Mouse (Mus musculus) spleen, adult 2 months (tissue): ENCODE results near the gene Pde11a. TPM values are rescaled to one million over a fixed set of nuclear protein-coding genes. Genes with fewer than 3 reads are reported as not detected.

Experiments
- DNase-seq, 2 experiments: peaks; one replicate each; pipeline versions ENCODE4 v3.0.0 to v3.0.0-alpha.2; 2012 to 2021; ENCODE audit warnings: low spot score in 2 of 2, low read depth in 1 of 2
- H3K27ac ChIP-seq: fragments of 200-500 bp; 2 replicates; pipeline ENCODE4 v1.5.1; 2012; ENCODE audit warnings: low read length, inconsistent platforms; ENCODE audit not compliant: insufficient read depth
- H3K27me3 ChIP-seq: fragments of 200-500 bp; 2 replicates; pipeline ENCODE4 v1.6.1; 2012; ENCODE audit warnings: mild to moderate bottlenecking, moderate library complexity, low read length, inconsistent platforms; ENCODE audit not compliant: control insufficient read depth, insufficient read depth
- H3K36me3 ChIP-seq: fragments of 200-500 bp; 2 replicates; pipeline ENCODE4 v1.6.1; 2012; ENCODE audit warnings: mild to moderate bottlenecking, low read length, inconsistent platforms; ENCODE audit not compliant: control insufficient read depth, insufficient read depth
- H3K4me1 ChIP-seq: fragments of 200-500 bp; 2 replicates; pipeline ENCODE4 v1.6.1; 2011; ENCODE audit warnings: inconsistent platforms; ENCODE audit not compliant: control insufficient read depth, insufficient read depth, insufficient read length
- H3K4me3 ChIP-seq: fragments of 200-500 bp; 2 replicates; pipeline ENCODE4 v1.5.1; 2011; ENCODE audit warnings: mild to moderate bottlenecking, inconsistent platforms; ENCODE audit not compliant: insufficient read depth, insufficient read length; ENCODE audit errors: extremely low read depth
- CTCF ChIP-seq: fragments of 200-500 bp; IDR thresholded peaks from 2 replicates; pipeline ENCODE4 v1.5.1; 2011; ENCODE audit warnings: mild to moderate bottlenecking, inconsistent platforms; ENCODE audit not compliant: insufficient read depth, insufficient read length, insufficient replicate concordance; ENCODE audit errors: extremely low read depth
- POLR2A ChIP-seq: fragments of 200-500 bp; IDR thresholded peaks from 2 replicates; pipeline ENCODE4 v1.6.1; 2011; ENCODE audit warnings: low read depth, low read length, inconsistent platforms
- WGBS: fragments of 180-500 bp; shearing (Covaris S2); methylation state at CpG from one replicate; pipeline ENCODE4 v1.1.7; 2018; 5-methylcytosine and 5-hydroxymethylcytosine counted together
- polyA plus RNA-seq: library from polyadenylated mRNA; depleted of rRNA; stranded (reverse); fragments of >200 nt; gene quantifications from 2 replicates; pipeline ENCODE4 v1.2.3, GENCODE M21; 2012

Gene Pde11a
- polyA plus RNA-seq, 1 experiment = 0.26 TPM

DNA sequence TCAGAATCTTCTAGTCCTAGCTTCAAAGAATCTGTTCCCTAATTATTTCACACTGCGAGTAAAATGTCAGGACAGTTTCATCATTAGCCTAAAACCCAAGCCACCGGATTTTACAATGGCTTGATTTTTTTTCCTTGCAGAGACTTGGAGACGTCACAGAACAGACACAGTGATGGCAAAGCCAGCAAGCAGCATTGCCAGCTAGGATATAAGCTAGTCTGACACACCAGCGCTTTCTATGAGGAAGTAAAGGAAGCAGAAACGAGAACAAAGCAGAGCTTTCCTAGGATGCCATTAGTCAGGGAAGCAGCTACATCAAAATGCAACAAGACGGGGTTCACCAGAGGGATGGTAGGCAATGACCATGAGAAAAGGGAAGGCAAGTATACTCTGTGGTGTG is 9.3 kb upstream of the Pde11a start:
- no peak for DNase-seq
- Histone ChIP-seq H3K36me3 (no peaks in the 10 kb centered on the region), H3K27me3 (no peaks in the 10 kb centered on the region), H3K27ac (no peak overlapping the region), H3K4me3 (no peak overlapping the region), H3K4me1 (no peaks in the 10 kb centered on the region)
- no peak for TF ChIP-seq POLR2A
- no peak for TF ChIP-seq CTCF
- 73% methylated on average over 6 of the region's 6 CpGs for WGBS

DNA sequence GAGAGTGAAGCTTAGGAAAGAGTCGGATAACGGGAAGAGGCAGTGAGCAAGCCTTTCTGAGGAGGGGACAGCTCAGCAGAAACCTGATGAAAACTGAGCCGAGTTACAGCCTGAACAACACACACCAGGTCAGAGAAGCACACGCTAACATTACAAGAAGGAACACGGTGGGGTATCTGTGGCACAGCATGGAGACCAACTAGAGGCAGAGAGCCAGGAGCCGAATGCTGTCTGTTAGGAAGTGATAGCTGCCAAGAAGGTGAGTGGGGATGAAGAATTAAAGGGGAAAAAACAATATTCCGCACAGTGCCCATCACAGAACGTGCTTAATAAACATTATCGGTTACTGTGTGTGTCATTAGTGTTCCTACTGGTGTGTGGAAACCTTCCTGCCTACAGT is 3.6 kb upstream of the Pde11a start:
- WGBS = 90% methylated on average over 9 of the region's 9 CpGs
- Histone ChIP-seq H3K27me3 (peaks cover 5% of the 10 kb centered on the region; the same call in 1 of the 2 replicates), H3K4me1 (no peaks in the 10 kb centered on the region; the same call in 1 of the 2 replicates), H3K4me3 (no peak overlapping the region), H3K36me3 (no peaks in the 10 kb centered on the region), H3K27ac (no peak overlapping the region)
- no peak for DNase-seq
- TF ChIP-seq POLR2A = no peak

DNA sequence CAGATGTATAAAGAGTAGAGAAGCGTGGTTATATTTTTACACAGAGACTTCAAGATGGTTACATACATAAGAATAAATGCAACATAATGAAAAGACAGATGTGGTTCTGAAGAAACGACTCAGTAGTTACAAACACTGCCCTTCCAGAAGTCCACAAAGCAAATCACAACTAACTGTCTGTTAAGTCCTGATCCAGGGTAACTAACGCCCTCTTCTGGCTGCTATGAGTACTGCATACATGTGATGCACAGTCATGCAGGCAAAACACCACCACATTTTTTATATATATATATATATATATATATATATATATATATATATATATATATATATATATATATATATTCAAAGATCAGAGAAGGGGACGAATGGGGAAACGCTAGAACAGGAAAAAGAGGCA is 4.0 kb downstream of the Pde11a start:
- DNase-seq = no peak
- Histone ChIP-seq H3K36me3 (no peaks in the 10 kb centered on the region), H3K27ac (no peak overlapping the region), H3K4me1 (no peaks in the 10 kb centered on the region; the same call in 1 of the 2 replicates), H3K4me3 (no peak overlapping the region), H3K27me3 (peaks cover 5% of the 10 kb centered on the region; the same call in 1 of the 2 replicates)
- 79% methylated on average over 5 of the region's 5 CpGs for WGBS
- TF ChIP-seq POLR2A (no peak), CTCF (no peak)

DNA sequence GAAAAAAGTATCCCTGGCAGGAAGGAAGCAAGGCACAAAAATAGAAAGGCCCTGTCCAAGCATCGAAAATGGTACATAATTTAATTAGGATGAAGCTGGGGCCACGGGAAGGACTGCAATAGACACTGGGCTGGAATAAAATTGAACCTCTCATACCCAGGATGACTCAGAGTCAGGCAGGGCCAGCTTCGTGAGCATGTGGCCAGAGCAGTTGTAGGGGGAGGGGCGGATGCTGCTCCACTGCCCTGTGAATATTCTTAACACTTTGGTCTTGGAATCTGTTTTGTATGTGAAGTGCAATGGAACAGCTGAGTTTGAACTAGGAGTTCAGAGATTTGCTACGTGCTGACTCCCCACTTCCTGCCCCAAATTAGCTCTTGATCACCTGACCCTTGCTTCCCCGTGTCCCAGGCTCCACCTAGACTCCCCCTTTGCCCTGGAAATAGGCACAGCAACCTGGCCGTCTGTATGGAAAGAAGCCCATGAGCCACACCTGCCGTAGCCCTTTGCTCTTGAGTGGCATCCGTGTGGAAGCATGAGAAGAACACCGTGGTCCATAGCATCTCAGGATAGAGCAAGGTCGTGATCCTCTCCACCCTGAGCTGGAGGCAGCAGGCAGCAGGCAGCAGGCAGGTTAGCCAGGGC is 6.3 kb downstream of the Pde11a start:
- no peak overlapping the region for H3K4me3 ChIP-seq
- TF ChIP-seq POLR2A (no peak), CTCF (no peak)
- WGBS = 64% methylated on average over 11 of the region's 11 CpGs
- H3K4me1 ChIP-seq = no peaks in the 10 kb centered on the region
- no peaks in the 10 kb centered on the region for H3K36me3 ChIP-seq
- no peaks in the 10 kb centered on the region for H3K27me3 ChIP-seq
- no peak overlapping the region for H3K27ac ChIP-seq
- no peak for DNase-seq

DNA sequence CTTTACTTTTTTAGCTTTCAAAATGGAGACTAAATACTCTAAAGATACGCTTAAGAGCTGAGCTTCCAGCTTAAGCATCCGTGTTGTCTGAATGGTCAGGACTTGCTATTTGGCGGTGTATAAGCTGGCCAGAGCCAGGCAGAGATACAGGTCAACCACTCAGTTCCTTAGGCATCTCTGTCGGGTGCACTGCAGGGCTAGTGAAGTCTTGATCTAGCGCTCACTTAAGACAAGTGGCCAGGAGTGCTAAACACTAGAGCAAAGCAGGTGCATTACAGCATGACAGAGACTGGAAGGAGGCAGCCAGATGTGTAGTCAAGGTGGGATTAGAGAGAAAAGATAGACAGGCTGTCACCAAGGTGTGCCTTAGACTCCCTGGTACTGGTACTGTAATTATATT is 8.5 kb downstream of the Pde11a start:
- Histone ChIP-seq H3K27me3 (no peaks in the 10 kb centered on the region), H3K4me3 (no peak overlapping the region), H3K27ac (no peak overlapping the region), H3K36me3 (no peaks in the 10 kb centered on the region), H3K4me1 (no peaks in the 10 kb centered on the region)
- TF ChIP-seq POLR2A (no peak), CTCF (no peak)
- 89% methylated on average over 5 of the region's 5 CpGs for WGBS
- no peak for DNase-seq

DNA sequence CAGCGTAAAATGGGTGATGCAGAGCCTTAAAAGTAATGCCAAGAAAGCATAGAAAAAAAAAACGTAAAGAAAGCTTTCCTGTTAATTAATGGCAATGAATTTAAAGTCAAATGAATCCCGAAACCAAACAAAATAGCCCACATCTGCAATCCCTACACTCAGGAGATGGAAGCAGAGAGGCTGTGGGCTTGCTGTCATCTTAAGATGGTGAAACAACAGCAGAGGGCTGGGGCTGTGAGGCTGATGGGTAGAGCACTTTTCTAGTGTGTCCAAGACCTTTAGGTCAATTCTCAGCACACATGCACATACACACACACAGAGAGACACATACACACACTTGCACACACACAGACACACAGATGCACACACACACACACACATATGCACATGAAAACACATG is 12.4 kb downstream of the Pde11a start:
- Histone ChIP-seq H3K4me3 (no peak overlapping the region), H3K27ac (no peak overlapping the region), H3K36me3 (no peaks in the 10 kb centered on the region), H3K4me1 (no peaks in the 10 kb centered on the region), H3K27me3 (no peaks in the 10 kb centered on the region; the same call in 1 of the 2 replicates)
- TF ChIP-seq POLR2A (no peak), CTCF (no peak)
- WGBS = 81% methylated on average over 3 of the region's 3 CpGs
- no peak for DNase-seq

DNA sequence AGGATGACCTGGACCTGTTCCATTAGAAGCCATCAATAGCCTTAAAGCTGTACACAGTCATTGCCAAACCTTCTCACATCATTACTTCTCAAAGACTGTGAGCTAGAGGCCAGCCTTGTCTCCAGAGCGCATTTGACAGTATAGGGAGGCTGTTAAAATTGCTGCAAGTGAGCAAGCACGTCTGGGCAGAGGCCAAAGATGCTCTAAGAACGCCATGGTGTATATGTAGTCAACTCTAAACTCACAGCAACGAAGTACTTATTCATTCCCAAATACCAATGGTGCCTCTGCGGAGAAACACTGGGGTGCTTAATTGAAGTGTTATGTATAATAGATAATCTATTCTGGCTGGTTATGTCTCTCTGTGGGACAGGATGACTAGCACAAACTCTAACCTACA is 14.1 kb downstream of the Pde11a start:
- Histone ChIP-seq H3K36me3 (no peaks in the 10 kb centered on the region), H3K4me3 (no peak overlapping the region), H3K4me1 (no peaks in the 10 kb centered on the region), H3K27me3 (no peaks in the 10 kb centered on the region; the same call in 1 of the 2 replicates), H3K27ac (no peak overlapping the region)
- DNase-seq = no peak
- WGBS = 92% methylated on average over 5 of the region's 5 CpGs
- no peak for TF ChIP-seq CTCF
- no peak for TF ChIP-seq POLR2A
